Mouse (Mus musculus): Measurements from ENCODE around the gene Irgm1. TPM values are rescaled to one million over a fixed set of nuclear protein-coding genes. Genes with fewer than 3 reads are reported as not detected.
"Not testable (repeated sequence)": the region's sequence is repeated elsewhere in the genome, so short reads cannot be mapped to it uniquely, and the experiment has no call there.

The Irgm1 gene
- polyA plus RNA-seq, 1 experiment, result 7.4 TPM

- Histone ChIP-seq H3K4me3 (ENCODE audit: low read depth, low read length) (no peak overlapping the region), H3K27me3 (ENCODE audit: control insufficient read depth, insufficient read depth, low read length) (no peaks in the 10 kb centered on the region), H3K27ac (ENCODE audit: insufficient read depth, low read depth, low read length) (peak overlapping the region; percentile 84), H3K36me3 (ENCODE audit: control insufficient read depth, insufficient read depth, low read length) (peaks cover 3% of the 10 kb centered on the region; the same call in 1 of the 2 replicates), H3K4me1 (ENCODE audit: control insufficient read depth, insufficient read depth, insufficient read length, low read length) (peaks cover 16% of the 10 kb centered on the region)
- 15% methylated on average over 2 of the region's 2 CpGs for WGBS
- TF ChIP-seq POLR2A (IDR thresholded peaks at IDR 0.05; ENCODE audit: low read depth, low read length) (no peak), CTCF (IDR thresholded peaks at IDR 0.05; ENCODE audit: extremely low read depth, insufficient read length, insufficient replicate concordance, low read depth, low read length) (no peak)
Measured at GRCm38 (mm10) chr11:48898812-48899431, 27.4 kb upstream of the Irgm1 start.

DNA sequence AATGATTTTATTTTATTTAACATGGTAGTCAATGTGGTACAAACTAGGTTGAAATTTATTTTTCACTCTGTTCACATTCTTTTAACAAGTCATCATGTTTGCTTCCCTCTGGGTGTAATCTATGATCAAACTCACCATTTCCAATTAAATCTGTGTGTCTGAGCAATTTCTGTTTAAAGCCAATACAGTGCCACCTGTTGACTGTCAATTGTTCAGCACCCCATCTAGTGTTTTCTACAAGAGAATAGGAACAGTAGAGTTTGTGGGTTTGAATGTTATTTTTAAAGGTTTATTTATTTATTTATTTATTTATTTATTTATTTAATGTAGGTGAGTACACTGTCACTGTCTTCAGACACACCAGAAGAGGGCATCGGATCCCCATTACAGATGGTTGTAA lies 5.2 kb upstream of the Irgm1 start:
- H3K27me3 ChIP-seq (ENCODE audit: control insufficient read depth, insufficient read depth, low read length), result no peaks in the 10 kb centered on the region
- no peak for TF ChIP-seq CTCF (IDR thresholded peaks at IDR 0.05; ENCODE audit: extremely low read depth, insufficient read length, insufficient replicate concordance, low read depth, low read length)
- no peak for TF ChIP-seq POLR2A (IDR thresholded peaks at IDR 0.05; ENCODE audit: low read depth, low read length)
- peaks cover 8% of the 10 kb centered on the region; the same call in 1 of the 2 replicates for H3K4me1 ChIP-seq (ENCODE audit: control insufficient read depth, insufficient read depth, insufficient read length, low read length)
- no peak overlapping the region for H3K27ac ChIP-seq (ENCODE audit: insufficient read depth, low read depth, low read length)
- no peak overlapping the region for H3K4me3 ChIP-seq (ENCODE audit: low read depth, low read length)
- no peaks in the 10 kb centered on the region for H3K36me3 ChIP-seq (ENCODE audit: control insufficient read depth, insufficient read depth, low read length)
- WGBS, result 92% methylated on average over 1 of the region's 1 CpGs

- H3K4me3 ChIP-seq (ENCODE audit: low read depth, low read length); H3K4me1 ChIP-seq (ENCODE audit: control insufficient read depth, insufficient read depth, insufficient read length, low read length); H3K27ac ChIP-seq (ENCODE audit: insufficient read depth, low read depth, low read length); H3K36me3 ChIP-seq (ENCODE audit: control insufficient read depth, insufficient read depth, low read length); H3K27me3 ChIP-seq (ENCODE audit: control insufficient read depth, insufficient read depth, low read length): not testable (repeated sequence)
- WGBS, result 93% methylated on average over 1 of the region's 1 CpGs
Measured at GRCm38 (mm10) chr11:48875343-48875837, 3.9 kb upstream of the Irgm1 start.

DNA sequence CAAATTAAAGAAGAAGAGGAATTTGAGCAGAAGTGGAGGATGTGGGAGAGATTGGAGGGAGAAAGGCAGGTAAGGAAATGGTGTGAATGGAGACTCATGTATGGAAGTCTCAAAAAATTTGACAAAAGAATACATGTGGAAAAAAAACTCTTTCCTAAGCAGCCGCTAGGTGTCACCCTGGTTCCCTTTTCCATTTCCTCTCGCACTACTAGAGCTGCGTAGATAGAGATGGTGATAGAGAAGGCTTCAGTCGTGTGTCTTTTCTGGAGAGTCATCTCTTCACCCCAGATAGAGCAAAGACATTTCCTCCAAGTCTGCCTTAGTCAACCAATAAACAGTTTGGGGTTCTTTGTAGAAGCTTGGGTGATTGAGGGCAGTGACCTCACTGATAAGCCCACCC lies 3.0 kb upstream of the Irgm1 start:
- Histone ChIP-seq H3K4me3 (ENCODE audit: low read depth, low read length) (no peak overlapping the region), H3K27me3 (ENCODE audit: control insufficient read depth, insufficient read depth, low read length) (no peaks in the 10 kb centered on the region), H3K4me1 (ENCODE audit: control insufficient read depth, insufficient read depth, insufficient read length, low read length) (peaks cover 8% of the 10 kb centered on the region; the same call in 1 of the 2 replicates), H3K27ac (ENCODE audit: insufficient read depth, low read depth, low read length) (no peak overlapping the region), H3K36me3 (ENCODE audit: control insufficient read depth, insufficient read depth, low read length) (no peaks in the 10 kb centered on the region)
- TF ChIP-seq CTCF (IDR thresholded peaks at IDR 0.05; ENCODE audit: extremely low read depth, insufficient read length, insufficient replicate concordance, low read depth, low read length) (no peak), POLR2A (IDR thresholded peaks at IDR 0.05; ENCODE audit: low read depth, low read length) (no peak)
- WGBS, result 0% methylated on average over 4 of the region's 4 CpGs

DNA sequence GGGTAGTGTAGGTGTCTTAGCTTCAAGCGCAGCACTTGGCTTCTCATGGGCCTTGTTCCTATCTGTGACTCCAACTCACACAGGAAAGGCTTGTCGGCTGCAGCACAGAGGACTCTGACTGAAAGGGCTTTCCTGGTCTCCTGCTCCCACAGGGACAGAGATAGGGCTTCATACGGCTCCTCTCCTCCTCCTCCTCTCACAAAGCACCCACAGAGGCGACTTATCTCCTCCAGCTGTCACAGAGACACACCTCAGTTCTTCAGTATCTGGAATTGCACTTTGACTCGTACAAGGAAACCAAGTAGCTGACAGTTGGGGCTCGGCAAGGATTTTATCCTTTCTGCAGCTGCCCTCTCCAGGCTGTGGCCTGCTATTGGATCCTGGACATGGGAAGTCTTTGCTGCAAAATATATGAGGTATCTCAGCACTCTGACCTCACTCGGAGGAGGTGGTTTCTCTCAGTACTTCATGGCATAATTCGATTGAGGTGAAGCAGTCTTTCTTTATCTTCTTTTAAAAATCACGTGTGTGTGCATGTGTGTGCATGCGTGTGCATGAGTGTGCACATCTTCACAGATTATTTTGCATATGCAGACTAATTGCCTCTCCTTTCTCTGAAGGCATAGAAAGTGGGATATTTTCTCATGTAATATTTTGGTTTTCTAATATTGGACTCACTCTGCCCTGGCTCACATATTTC lies 2.3 kb upstream of the Irgm1 start:
- Histone ChIP-seq H3K4me3 (ENCODE audit: low read depth, low read length) (no peak overlapping the region; the same call in 1 of the 2 replicates), H3K27ac (ENCODE audit: insufficient read depth, low read depth, low read length) (peak overlapping the region; percentile 94), H3K36me3 (ENCODE audit: control insufficient read depth, insufficient read depth, low read length) (no peaks in the 10 kb centered on the region), H3K27me3 (ENCODE audit: control insufficient read depth, insufficient read depth, low read length) (no peaks in the 10 kb centered on the region), H3K4me1 (ENCODE audit: control insufficient read depth, insufficient read depth, insufficient read length, low read length) (peaks cover 10% of the 10 kb centered on the region; the same call in 1 of the 2 replicates)
- 26% methylated on average over 10 of the region's 10 CpGs for WGBS
- TF ChIP-seq POLR2A (IDR thresholded peaks at IDR 0.05; ENCODE audit: low read depth, low read length) (peak; percentile 30; the same call in 1 of the 2 replicates), CTCF (IDR thresholded peaks at IDR 0.05; ENCODE audit: extremely low read depth, insufficient read length, insufficient replicate concordance, low read depth, low read length) (peak; percentile 52; the same call in 1 of the 2 replicates)

DNA sequence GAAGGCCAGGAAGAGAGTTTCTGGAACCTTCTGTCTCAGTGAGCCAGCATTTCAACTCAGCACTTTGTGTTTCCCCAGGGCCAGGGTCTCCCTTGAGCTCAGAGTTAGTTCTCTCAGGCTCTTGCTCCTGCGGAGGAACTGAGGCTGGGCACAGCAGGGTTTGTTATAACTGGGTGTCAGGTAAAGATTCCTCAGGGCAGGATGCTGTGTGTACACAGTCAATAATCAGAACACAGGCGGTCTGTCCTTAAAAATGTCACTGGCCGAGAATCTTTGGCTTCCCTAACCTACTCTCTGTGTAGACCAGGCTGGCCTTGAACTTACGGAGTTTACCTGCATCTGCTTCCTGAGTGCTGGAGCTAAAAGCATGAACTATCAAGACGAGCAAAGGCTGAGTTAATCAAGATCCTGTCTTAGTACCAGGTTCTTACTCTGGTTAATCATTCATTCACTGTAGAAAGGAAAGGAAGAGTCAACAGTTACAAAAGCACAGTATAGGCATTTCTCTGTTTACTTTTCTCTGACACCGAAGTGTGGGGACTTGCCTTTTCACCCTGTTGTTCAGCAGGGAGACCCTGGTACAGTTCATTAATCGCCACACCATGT lies 1.3 kb upstream of the Irgm1 start:
- 0 out of 2 replicates have a peak overlapping the region, but pooled peaks have one; percentile 21 for H3K4me3 ChIP-seq (ENCODE audit: low read depth, low read length)

More for the DNA sequence above, 1.3 kb upstream of the Irgm1 start:
- peak overlapping the region; percentile 94 for H3K27ac ChIP-seq (ENCODE audit: insufficient read depth, low read depth, low read length)
- TF ChIP-seq POLR2A (IDR thresholded peaks at IDR 0.05; ENCODE audit: low read depth, low read length) (no peak), CTCF (IDR thresholded peaks at IDR 0.05; ENCODE audit: extremely low read depth, insufficient read length, insufficient replicate concordance, low read depth, low read length) (no peak)
- WGBS, result 23% methylated on average over 7 of the region's 7 CpGs
- H3K36me3 ChIP-seq (ENCODE audit: control insufficient read depth, insufficient read depth, low read length), result no peaks in the 10 kb centered on the region; the same call in none of the 2 replicates
- H3K27me3 ChIP-seq (ENCODE audit: control insufficient read depth, insufficient read depth, low read length), result no peaks in the 10 kb centered on the region
- H3K4me1 ChIP-seq (ENCODE audit: control insufficient read depth, insufficient read depth, insufficient read length, low read length), result peaks cover 14% of the 10 kb centered on the region; the same call in 1 of the 2 replicates
